Comparison of ENCODE assay signal across 1 mouse cellular context in the genomic region with DNA sequence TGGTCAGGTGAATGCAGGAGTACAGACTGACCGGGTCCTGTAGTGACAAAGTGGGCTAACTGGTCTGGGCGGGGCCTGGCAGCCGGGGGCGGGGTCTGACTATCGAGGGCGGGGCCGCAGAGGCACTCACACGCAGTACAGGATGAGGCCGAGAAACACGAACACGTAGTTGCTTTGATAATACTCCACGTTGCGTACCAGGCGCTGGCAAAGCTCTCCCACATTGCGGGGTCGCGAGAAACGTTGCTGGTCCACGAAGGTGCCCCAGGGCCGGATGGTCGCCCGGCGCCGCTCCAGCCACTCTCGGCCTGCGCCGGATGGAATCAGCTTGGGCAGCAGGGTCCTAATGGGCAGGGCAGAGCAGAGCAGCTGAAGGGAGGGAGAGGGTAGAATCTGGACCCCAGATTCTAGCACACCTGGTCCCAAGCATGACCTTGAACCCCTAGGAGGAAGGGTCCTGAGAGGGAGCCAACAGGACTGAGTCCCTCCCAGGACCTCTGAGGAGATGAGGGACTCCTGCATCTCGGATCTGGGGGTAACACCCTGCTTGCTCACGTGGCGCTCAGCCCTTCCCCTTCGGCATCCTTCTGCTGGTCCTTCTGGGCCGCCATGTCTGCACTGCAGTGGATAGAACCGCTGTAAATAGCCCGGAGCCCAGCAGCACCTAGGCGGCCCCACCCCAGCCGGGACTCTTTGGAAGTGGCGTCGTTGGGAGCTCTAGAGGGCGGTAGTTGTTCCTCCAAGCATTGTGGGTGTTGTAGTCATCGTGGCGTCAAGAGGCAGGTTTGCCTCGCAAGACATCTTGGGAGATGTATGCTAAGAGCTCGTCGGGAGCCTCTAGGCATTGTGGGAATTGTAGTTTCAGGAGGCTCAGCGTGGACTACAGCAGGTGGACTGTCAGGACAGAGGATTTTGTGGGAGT.
TF ChIP-seq lines count a peak whose summit lies in the region.

Gene Rabac1 (minus strand): TSS at position 783 of the 922 bp plus-strand sequence.

TF ChIP-seq in MEL, 35 proteins besides CTCF, POLR2A, EP300 and RAD21 (continued from another document):
- TF ChIP-seq NRF1 (IDR thresholded peaks at IDR 0.05; ENCODE audit: insufficient read depth, low read depth, low read length, poor library complexity, severe bottlenecking): peak; percentile 22; the same call in 1 of the 2 replicates
- TF ChIP-seq POLR2AphosphoS5 (IDR thresholded peaks at IDR 0.05; ENCODE audit: borderline replicate concordance, low read depth, low read length): no peak
- 0 out of 2 replicates have a peak, but pooled peaks have one; percentile 26 for TF ChIP-seq CHD2 (IDR thresholded peaks at IDR 0.05; ENCODE audit: low read length)
- no peak for TF ChIP-seq E2F4 (IDR thresholded peaks at IDR 0.05; ENCODE audit: borderline replicate concordance, low read depth, low read length)
- peak; percentile 48; the same call in 1 of the 2 replicates for TF ChIP-seq USF1 (IDR thresholded peaks at IDR 0.05; ENCODE audit: low read depth, low read length)
- TF ChIP-seq ZKSCAN1 (IDR thresholded peaks at IDR 0.05; ENCODE audit: low read depth, low read length): no peak
- peak; percentile 80 for TF ChIP-seq MAZ (IDR thresholded peaks at IDR 0.05; ENCODE audit: low read depth, low read length)
- no peak for TF ChIP-seq JUND (IDR thresholded peaks at IDR 0.05; ENCODE audit: low read depth, low read length)
TF ChIP-seq in MEL: peak in this region for 16.
